10 mouse cellular contexts compared by ENCODE assay signal in the genomic region with DNA sequence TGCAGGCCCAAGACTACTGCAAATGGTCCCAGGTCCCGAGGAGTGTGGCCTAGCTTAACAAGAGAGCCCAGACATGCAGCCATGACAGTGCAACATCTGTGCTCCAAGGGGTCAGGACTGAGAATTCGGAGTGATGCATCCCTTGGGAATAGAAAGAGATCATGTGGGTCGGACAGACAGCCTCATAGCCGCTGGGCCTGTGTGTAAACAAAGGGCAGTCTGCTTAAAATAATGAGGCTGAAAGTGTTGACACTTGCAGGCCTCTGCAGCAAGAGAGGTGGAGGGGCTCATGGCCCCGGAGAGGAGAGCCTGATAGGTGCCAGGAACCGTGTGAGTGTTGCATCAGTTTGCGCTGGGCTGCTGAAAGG. TPM values are rescaled to one million over a fixed set of nuclear protein-coding genes. Genes with fewer than 3 reads are reported as not detected.
DNase-seq lines count a peak whose midpoint lies in the region; ATAC-seq and TF ChIP-seq lines count a peak whose summit lies in the region.
"Had no signal": no experiment of that assay in that cellular context is flagged by ENCODE, and none has a peak within 500 bp of the region (broad histone marks: within the 10 kb centered on the region; RNA-seq: fewer than 3 reads in every experiment).

No protein-coding gene starts in this region.

- H3K4me1 ChIP-seq in intestine, embryonic 14.5 days (replicated peaks; ENCODE audit: control insufficient read depth, insufficient read depth, low read length): no peaks in the 10 kb centered on the region
- no peaks in the 10 kb centered on the region for H3K4me1 ChIP-seq in intestine, postnatal 0 days (replicated peaks; ENCODE audit: control insufficient read depth, insufficient read depth, low read length)
- H3K4me1 ChIP-seq in hindbrain, embryonic 12.5 days: peaks cover 37% of the 10 kb centered on the region
- H3K4me1 ChIP-seq in midbrain, embryonic 15.5 days: peaks cover 65% of the 10 kb centered on the region

- 19% methylated on average over 7 of the region's 7 CpGs for WGBS in intestine, embryonic 14.5 days
- 25% methylated on average over 7 of the region's 7 CpGs for WGBS in intestine, postnatal 0 days
- WGBS in hindbrain, embryonic 12.5 days: 13% methylated on average over 7 of the region's 7 CpGs
- 18% methylated on average over 7 of the region's 7 CpGs for WGBS in midbrain, embryonic 15.5 days

- peak overlapping the region; percentile 19; the same call in 1 of the 2 replicates for H3K4me3 ChIP-seq in intestine, embryonic 14.5 days (ENCODE audit: low read depth, low read length)
- no peak overlapping the region for H3K4me3 ChIP-seq in intestine, postnatal 0 days (ENCODE audit: low read depth, low read length)
- H3K4me3 ChIP-seq in hindbrain, embryonic 12.5 days: peak overlapping the region; percentile 38
- peak overlapping the region; percentile 43 for H3K4me3 ChIP-seq in midbrain, embryonic 15.5 days
- H3K4me3 ChIP-seq: gastrocnemius, adult 2 months had no signal

- no peak for ATAC-seq in intestine, embryonic 14.5 days (replicated peaks; ENCODE audit: low FRiP score, low TSS enrichment, low read depth)
- no peak for ATAC-seq in intestine, postnatal 0 days
- ATAC-seq in hindbrain, embryonic 12.5 days (ENCODE audit: low FRiP score): 0 out of 2 replicates have a peak, but pooled peaks have one; percentile 14
- peak; percentile 2; the same call in 1 of the 2 replicates for ATAC-seq in midbrain, embryonic 15.5 days (replicated peaks)
- ATAC-seq: CD4-positive, CD25-positive, alpha-beta regulatory T cell, adult 4 months had no signal

- no peaks in the 10 kb centered on the region for H3K9me3 ChIP-seq in intestine, embryonic 14.5 days (ENCODE audit: control insufficient read depth, low read length)
- H3K9me3 ChIP-seq in intestine, postnatal 0 days (ENCODE audit: control insufficient read depth): no peaks in the 10 kb centered on the region
- no peaks in the 10 kb centered on the region for H3K9me3 ChIP-seq in hindbrain, embryonic 12.5 days (replicated peaks)
- H3K9me3 ChIP-seq in midbrain, embryonic 15.5 days: no peaks in the 10 kb centered on the region

- H3K27ac ChIP-seq in intestine, embryonic 14.5 days (ENCODE audit: low read depth): no peak overlapping the region
- H3K27ac ChIP-seq in intestine, postnatal 0 days (ENCODE audit: low read depth, low read length): no peak overlapping the region
- H3K27ac ChIP-seq in hindbrain, embryonic 12.5 days: peak overlapping the region; percentile 68
- peak overlapping the region; percentile 83 for H3K27ac ChIP-seq in midbrain, embryonic 15.5 days
- H3K27ac ChIP-seq: gastrocnemius, adult 2 months had no signal

- no peak overlapping the region for H3K9ac ChIP-seq in intestine, embryonic 14.5 days (ENCODE audit: low read length)
- H3K9ac ChIP-seq in intestine, postnatal 0 days (ENCODE audit: low read depth, low read length): no peak overlapping the region
- H3K9ac ChIP-seq in hindbrain, embryonic 12.5 days: peak overlapping the region; percentile 51
- H3K9ac ChIP-seq in midbrain, embryonic 15.5 days: peak overlapping the region; percentile 71

- peaks cover 26% of the 10 kb centered on the region; the same call in 1 of the 2 replicates for H3K27me3 ChIP-seq in intestine, embryonic 14.5 days (replicated peaks; ENCODE audit: control insufficient read depth, insufficient read depth, low read length)
- no peaks in the 10 kb centered on the region; the same call in none of the 2 replicates for H3K27me3 ChIP-seq in intestine, postnatal 0 days (replicated peaks; ENCODE audit: control insufficient read depth, insufficient read depth, low read length)
- peaks cover 54% of the 10 kb centered on the region for H3K27me3 ChIP-seq in hindbrain, embryonic 12.5 days
- peaks cover 8% of the 10 kb centered on the region; the same call in 1 of the 2 replicates for H3K27me3 ChIP-seq in midbrain, embryonic 15.5 days (replicated peaks)

- peak overlapping the region; percentile 55 for H3K4me2 ChIP-seq in intestine, embryonic 14.5 days (ENCODE audit: low read length)
- no peak overlapping the region for H3K4me2 ChIP-seq in intestine, postnatal 0 days (replicated peaks; ENCODE audit: low read depth)
- peak overlapping the region; percentile 69 for H3K4me2 ChIP-seq in hindbrain, embryonic 12.5 days (replicated peaks)
- peak overlapping the region; percentile 75 for H3K4me2 ChIP-seq in midbrain, embryonic 15.5 days

- H3K36me3 ChIP-seq in intestine, embryonic 14.5 days (ENCODE audit: control insufficient read depth, insufficient read depth, low read length): no peaks in the 10 kb centered on the region
- H3K36me3 ChIP-seq in intestine, postnatal 0 days (ENCODE audit: control insufficient read depth, insufficient read depth): no peaks in the 10 kb centered on the region
- no peaks in the 10 kb centered on the region for H3K36me3 ChIP-seq in hindbrain, embryonic 12.5 days
- no peaks in the 10 kb centered on the region for H3K36me3 ChIP-seq in midbrain, embryonic 15.5 days (replicated peaks)

- no peak for TF ChIP-seq CTCF in intestine, postnatal 0 days (IDR thresholded peaks at IDR 0.05; ENCODE audit: low read depth)

- no peak for DNase-seq in intestine, embryonic 14.5 days (ENCODE audit: low spot score)
- peak; percentile 13 for DNase-seq in embryo, embryonic 10.5 days (ENCODE audit: low spot score)
- no peak for DNase-seq in lung, postnatal 25 days (ENCODE audit: low spot score)
- no peak for DNase-seq in cerebellum, postnatal 4 days (ENCODE audit: low spot score in 2 of 2)
- no peak for DNase-seq in layer of hippocampus, adult 11-12 months (ENCODE audit: low spot score)
- DNase-seq: gastrocnemius, adult 2 months had no signal

RNA-seq across cellular contexts. Expression of a gene that starts 6.2 kb away (rescaled TPM):
- 3.1 and 3.3 TPM in 2 replicates for polyA plus RNA-seq in intestine, embryonic 14.5 days (2014; fragmentation: Nextera tagmentation; extraction: Ambion mirVana)
- polyA plus RNA-seq in intestine, postnatal 0 days (2015; fragmentation: Nextera tagmentation; extraction: Ambion mirVana): 1.8 and 1.9 TPM in 2 replicates
- polyA plus RNA-seq in hindbrain, embryonic 12.5 days (2016; fragmentation: Nextera tagmentation; extraction: Ambion mirVana): 14.6 and 16.1 TPM in 2 replicates
- polyA plus RNA-seq in midbrain, embryonic 15.5 days (2015; fragmentation: Nextera tagmentation; extraction: Ambion mirVana): 87.0 and 90.2 TPM in 2 replicates
- polyA plus RNA-seq: CD4-positive, CD25-positive, alpha-beta regulatory T cell, adult 4 months had no signal

RNA-seq across cellular contexts. Expression of a gene that starts 21.1 kb away (rescaled TPM):
- 0.41 and 0.60 TPM in 2 replicates for polyA plus RNA-seq in intestine, embryonic 14.5 days (2014; fragmentation: Nextera tagmentation; extraction: Ambion mirVana)
- 0.07 and 0.22 TPM in 2 replicates for polyA plus RNA-seq in intestine, postnatal 0 days (2015; fragmentation: Nextera tagmentation; extraction: Ambion mirVana)
- 0.13 TPM in 1 of 2 replicates, not detected in the other for polyA plus RNA-seq in hindbrain, embryonic 12.5 days (2016; fragmentation: Nextera tagmentation; extraction: Ambion mirVana)
- polyA plus RNA-seq in midbrain, embryonic 15.5 days (2015; fragmentation: Nextera tagmentation; extraction: Ambion mirVana): 0.22 and 0.24 TPM in 2 replicates
- polyA plus RNA-seq: CD4-positive, CD25-positive, alpha-beta regulatory T cell, adult 4 months had no signal

Comparison
In these comparisons a context has a peak if more than half of its experiments do, and no peak if none do; other contexts are left out.
1. ATAC-seq: peak in hindbrain, embryonic 12.5 days (single experiment) and midbrain, embryonic 15.5 days (single experiment); none in intestine, embryonic 14.5 days (single experiment) and intestine, postnatal 0 days (single experiment).
2. H3K27ac ChIP-seq: peak in hindbrain, embryonic 12.5 days (single experiment) and midbrain, embryonic 15.5 days (single experiment); none in intestine, embryonic 14.5 days (single experiment) and intestine, postnatal 0 days (single experiment).
3. H3K9ac ChIP-seq: peak in hindbrain, embryonic 12.5 days (single experiment) and midbrain, embryonic 15.5 days (single experiment); none in intestine, embryonic 14.5 days (single experiment) and intestine, postnatal 0 days (single experiment).